Mouse (Mus musculus) olfactory bulb, adult 2 months (tissue): Measurements from ENCODE around the gene Olig1.

ENCODE experiments used
- CTCF ChIP-seq: fragments of 200-500 bp; IDR thresholded peaks from 2 replicates; pipeline ENCODE4 v1.5.1; 2012; ENCODE audit warnings: low read depth, mild to moderate bottlenecking, low read length, moderate library complexity; ENCODE audit not compliant: insufficient read depth
- POLR2A ChIP-seq: fragments of 200-500 bp; IDR thresholded peaks from 2 replicates; pipeline ENCODE4 v1.6.1; 2012; ENCODE audit warnings: mild to moderate bottlenecking, low read depth, low read length, moderate library complexity; ENCODE audit not compliant: insufficient read depth

DNA sequence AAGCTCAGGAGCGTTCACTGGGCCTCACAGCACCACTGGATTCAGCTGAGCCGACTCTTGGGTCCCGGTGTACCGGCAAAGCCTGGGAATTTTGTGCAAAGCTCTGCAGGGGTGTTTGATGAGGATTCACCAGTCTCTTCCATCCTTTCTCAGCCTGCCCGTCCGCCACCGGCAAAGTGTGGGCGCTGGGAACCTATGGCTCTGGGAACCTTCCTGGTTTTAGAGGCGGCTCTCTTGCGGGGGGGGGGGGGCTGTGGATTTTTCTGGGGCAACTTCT is 40.6 kb upstream of the Olig1 start:
- TF ChIP-seq CTCF (no peak), POLR2A (no peak)
